Mouse (Mus musculus) gastrocnemius, postnatal 10 days (tissue): ENCODE measurements around the gene Cyp11a1. TPM values are rescaled to one million over a fixed set of nuclear protein-coding genes. Genes with fewer than 3 reads are reported as not detected.
A peak's percentile ranks its signal among the peaks of the same experiment; 100 is the strongest.

Source experiments
- DNase-seq: peaks from one replicate; pipeline ENCODE4 v3.0.0; 2021; ENCODE audit warnings: mixed read lengths
- long read RNA-seq, 2 experiments: library from polyadenylated mRNA; stranded (forward); transcript quantifications; one replicate each; pipeline ENCODE4 v2.0.0; 2021
- total RNA-seq, 2 experiments: library from RNA; stranded (reverse); gene quantifications; 2 replicates each; pipeline ENCODE4 v1.2.3; 2021

Cyp11a1 gene
- 1 to 10 TPM; 1.2 to 1.6 TPM for total RNA-seq
- long read RNA-seq, experiment 1, partial matches to known transcripts = 3 of 5 reads
- long read RNA-seq, experiment 1, other reads (novel, unspliced or antisense) = 0 of 5 reads
- long read RNA-seq, experiment 2, partial matches to known transcripts = 0 of 5 reads
- long read RNA-seq, experiment 2, other reads (novel, unspliced or antisense) = 1 of 5 reads

GRCm38 (mm10) chr9:58005753-58006461 lies at the start of gene Cyp11a1:
Gene Cyp11a1, plus strand, starts transcription at chr9:58006411.
- no peak for DNase-seq

DNA sequence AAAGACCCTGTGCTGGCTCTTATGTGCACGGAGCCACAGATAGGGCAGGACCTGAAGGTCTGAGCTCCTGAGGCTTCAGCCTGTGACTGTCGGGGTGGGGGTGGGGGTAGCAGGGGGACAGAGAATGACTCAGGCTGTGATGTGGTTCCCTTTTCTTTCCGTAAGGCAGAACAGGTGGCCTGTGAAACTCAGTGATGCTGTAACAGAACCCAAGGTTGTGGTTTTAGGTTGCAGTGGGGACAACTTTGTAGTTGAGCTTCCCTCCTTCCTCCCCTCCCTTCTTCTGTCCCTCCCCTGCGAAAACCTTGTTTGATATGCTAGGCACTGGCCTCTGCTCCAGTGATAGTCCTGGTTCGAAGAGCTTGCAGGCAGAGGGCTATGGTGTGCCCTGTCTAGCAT lies 49.4 kb upstream of the Cyp11a1 start:
- DNase-seq = no peak

DNA sequence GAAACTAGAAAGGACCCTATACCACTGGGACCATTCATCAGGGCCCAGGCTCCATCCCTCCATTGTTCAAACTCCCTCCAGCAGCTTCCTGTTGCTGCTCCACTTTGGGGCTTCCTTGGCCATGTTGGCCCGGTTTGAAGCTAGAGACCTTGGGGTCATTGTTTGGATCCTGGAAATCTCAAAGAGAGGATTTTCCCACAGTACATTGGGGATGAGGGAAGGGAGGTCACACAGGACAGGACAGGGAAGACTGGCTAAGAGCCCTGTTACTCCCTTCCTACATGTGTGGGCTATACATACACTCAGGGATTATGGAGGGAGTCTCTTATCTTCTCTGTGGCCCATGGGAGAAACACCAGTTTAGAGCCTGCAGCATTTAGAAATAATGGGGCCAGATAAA lies 47.6 kb upstream of the Cyp11a1 start:
- no peak for DNase-seq

GRCm38 (mm10) chr9:57959399-57959798 lies 46.8 kb upstream of the Cyp11a1 start:
- DNase-seq = no peak

DNA sequence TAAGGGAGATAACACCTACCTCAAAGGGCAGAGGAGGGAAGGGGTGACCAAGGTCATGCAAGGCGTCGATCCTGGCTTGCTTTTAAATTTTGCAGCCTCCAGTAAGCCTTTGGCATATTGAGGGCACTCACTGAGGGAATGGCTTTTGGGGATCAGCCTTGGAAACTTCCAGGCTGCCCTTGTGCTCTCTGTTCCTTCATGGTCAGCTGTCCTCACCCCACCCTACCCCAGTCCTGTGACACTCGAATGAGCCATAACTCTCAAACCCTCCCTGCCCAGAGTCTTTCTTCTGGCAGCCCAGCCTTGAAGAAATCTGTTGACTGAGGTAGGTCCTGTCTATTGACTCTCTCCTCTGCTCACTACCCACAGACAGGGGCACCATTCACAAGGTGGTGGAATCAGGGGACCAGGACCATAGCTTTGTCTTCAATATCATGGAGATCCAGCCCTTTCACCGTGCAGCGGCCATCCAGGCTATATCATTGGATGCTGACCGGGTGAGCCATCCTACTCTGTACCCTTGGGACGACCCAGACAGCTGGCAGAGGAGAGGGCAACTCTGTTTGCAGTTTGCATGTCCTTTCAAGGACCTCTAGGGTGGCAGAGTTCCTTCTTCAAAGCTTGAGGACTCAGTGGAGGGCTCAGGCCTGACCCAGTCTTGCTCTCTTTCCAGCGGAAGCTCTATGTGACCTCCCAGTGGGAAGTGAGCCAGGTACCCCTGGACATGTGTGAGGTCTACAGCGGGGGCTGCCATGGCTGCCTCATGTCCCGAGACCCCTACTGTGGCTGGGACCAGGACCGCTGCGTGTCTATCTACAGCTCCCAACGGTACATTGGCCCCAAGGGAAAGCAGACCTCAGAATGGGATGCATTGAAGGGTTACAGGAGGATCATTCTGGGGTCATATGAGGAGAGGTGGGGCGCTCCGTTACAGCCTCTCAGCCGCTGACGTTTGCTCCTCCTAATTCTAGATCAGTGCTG lies 46.0 kb upstream of the Cyp11a1 start:
- no peak for DNase-seq

DNA sequence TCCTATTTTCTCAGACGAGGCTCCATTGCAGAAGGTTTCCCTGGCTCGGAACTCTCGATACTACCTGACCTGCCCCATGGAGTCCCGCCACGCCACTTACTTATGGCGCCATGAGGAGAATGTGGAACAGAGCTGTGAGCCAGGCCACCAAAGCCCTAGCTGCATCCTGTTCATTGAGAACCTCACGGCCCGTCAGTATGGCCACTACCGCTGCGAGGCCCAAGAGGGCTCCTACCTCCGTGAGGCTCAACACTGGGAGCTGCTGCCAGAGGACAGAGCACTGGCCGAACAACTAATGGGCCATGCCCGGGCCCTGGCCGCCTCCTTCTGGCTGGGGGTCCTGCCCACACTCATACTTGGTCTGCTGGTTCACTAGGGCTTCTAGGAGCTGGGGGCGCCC lies 45.0 kb upstream of the Cyp11a1 start:
- no peak for DNase-seq

GRCm38 (mm10) chr9:57961863-57962778 lies 44.1 kb upstream of the Cyp11a1 start:
- DNase-seq = no peak

GRCm38 (mm10) chr9:57963249-57963997 lies 42.8 kb upstream of the Cyp11a1 start:
- DNase-seq = no peak

DNA sequence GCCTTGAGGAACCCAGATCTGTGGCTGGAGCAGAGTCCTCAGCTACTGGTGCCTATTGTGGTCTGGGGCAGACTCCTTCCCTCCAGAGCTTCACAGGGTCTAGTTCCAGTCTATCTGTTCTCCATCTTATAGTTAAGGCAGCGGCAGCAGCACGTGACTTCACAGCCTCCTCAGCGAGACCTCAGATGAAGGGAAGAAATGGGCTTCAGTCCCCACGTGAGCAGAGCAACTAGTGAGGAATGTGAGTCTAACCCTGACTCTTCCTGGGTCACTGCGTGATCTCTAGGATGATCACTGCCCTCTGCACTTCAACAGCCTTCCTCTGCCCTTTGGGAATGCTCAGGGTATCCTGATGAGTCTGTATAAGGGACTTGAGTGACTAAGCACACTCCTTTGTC lies 42.2 kb upstream of the Cyp11a1 start:
- DNase-seq = no peak

DNA sequence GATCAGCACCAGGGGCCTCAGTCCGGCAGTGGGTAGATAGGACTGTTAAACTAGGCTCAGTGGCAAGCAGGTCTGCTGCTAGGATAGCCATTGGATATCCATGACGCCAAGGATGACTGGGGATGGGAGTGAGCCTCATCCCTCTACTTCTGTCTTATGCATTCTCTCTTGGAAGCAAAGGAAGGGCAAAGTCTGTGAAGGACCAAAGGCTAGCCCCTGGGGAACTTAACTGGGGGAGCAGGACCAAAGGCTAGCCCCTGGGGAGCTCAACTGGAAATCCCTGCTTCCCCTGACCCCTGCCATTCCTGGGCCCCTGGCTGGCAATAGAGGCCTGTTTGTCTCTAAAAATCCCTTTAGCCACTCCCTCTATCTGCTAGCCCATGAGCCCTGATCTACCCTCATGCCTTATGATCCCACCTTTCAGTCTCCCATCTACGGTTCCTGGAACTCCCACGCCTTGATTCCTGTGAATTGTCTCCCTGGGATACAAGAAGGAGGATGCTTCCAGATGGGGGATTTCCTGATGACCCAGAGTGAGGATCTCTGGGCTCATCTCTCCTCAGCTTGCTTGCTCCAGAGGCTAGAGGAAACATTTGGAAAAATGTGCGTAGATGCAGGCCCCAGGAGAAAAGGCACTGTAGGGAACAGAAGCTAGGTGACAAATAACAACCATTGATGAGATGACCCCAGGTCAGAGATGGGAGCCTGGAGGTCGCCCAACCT lies 41.5 kb upstream of the Cyp11a1 start:
- no peak for DNase-seq

DNA sequence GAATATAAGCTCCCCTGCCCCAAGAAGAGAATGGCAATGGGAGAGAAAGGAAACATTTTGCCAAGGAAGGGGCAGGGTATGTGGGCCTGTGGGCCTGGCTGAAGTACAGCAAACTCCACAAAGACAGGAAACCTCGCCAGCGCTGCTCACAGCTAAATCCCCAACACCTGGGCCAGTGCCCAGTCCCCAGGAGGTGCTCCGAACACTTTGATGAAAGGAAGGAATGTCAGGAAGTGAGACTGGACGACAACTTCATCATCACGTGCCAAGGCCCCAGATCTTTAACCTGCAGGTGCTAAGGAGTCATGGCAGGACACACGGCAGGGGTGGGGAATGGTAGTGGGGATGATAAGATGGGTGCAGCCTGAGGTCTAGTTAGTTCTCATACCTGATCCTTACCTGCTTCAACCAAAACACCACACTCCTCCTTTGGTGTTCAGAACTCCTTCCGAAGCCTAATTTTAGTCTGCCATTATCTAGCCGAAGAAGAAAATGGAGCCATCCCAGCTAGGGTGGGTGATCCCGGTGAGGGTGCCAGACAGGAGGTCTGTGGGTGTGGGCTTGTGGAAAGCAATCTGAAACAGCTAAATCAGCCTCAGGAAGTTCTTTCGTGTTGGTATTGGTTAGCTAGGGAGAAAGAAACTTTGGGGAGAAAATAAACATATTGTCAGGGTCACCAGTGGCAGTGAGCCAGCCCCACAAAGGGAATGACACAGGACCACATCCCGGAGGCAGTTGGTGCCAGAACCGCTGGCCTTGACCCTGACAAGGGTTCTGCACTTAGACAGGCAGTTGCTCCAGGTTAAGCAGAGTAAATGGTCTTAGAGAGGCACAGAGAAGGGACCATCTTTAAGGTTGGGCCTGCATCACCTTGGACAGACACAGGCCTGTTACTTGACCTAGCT lies 40.7 kb upstream of the Cyp11a1 start:
- DNase-seq = no peak

DNA sequence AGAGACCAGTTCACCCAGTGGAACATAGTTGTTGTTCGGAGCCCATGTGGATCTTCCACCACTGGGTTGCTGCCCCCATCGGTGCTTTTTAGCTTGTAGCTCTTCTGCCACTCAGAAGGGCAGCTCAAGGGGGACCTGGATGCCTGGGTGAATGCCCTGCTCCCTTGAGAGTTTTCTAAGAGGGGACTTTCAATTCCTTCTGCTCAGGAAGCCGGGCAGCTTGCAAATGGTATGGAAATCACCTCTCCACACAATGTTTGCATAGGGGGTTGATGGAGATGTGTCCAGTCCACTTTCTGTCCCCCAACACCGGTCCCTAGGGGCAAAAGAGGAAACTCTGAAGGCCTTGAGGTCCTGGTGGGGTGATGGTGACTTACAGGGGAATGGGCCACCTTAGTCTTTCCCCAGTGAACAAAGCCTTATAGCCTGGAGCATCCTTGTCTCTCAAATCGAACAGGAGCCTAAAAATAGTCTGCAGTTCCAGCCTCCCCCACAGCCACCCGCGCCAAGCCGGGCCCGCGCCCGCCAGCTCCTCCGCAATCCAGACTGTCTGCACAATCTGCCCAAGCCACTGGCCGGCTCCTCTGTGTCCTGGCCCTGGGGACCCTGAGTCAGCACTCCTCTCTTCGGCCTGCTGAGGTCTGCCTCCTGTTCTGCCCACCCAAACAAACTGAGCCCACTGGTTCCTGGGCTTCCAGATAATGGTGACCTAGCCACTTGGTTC lies 38.8 kb upstream of the Cyp11a1 start:
- DNase-seq = peak; percentile 64

DNA sequence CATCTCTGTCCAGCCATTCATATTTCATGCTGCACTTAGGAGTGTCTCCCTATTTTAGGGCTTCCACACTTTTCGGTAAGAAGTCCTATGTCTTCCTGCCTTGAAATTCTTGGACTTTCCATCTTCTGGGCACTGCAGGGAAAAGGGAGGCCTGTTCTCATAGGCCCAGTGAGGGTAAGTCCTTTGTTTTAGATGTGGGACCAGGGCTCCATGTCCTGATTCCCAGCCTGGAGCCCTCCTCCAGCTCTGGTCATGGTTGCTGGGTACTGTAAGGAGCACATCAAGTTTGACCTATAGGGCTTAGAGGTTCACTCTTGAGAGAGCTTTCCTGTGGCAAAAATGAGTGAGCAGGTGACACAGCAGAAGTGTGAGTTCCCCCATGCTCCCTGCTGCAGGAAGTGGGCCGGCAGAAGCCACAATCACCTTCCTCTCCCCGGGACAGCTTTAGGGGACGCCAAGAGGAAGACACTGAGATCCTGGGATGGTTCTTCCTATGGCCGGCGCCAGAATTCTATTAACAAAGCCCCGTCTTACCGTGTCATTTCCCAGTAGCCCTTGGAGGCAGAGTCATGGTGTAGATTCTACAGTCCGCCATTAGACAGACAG lies 37.9 kb upstream of the Cyp11a1 start:
- no peak for DNase-seq

DNA sequence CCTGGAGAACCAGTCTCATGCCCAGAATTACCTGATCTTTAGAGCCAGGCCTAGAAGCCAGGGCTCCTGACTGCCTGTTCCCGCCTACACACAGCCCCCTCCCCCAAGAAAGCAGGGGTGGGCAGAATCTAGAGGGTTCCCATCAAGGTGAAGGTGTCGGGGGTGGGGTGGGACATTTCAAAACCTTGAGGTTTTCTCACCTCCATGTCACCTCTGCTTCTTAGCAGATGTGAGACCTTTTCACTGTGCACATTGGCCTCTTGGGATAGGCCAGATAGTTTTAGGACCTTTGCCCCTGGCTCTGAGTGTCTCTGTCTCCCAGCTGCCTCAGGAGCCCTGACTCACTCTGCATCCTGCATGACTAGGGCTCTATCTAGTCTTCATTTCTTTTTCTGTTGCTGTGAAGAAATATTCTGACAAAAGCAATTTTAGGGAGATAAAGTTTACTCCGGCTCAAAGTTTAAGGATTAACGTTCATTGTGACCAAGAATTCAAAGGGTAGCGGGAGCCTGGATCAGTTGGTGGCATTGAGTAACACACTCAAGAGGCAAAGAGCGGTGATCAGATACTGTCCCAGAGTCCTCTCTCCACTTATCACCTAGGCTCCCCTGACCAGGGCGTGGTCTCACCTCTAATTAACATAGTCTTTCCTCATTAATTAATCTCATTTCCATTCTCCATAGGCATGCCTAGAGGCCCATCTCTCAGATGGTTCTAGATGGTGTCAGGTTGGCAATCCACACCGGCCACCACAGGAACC lies 37.2 kb upstream of the Cyp11a1 start:
- DNase-seq = no peak

DNA sequence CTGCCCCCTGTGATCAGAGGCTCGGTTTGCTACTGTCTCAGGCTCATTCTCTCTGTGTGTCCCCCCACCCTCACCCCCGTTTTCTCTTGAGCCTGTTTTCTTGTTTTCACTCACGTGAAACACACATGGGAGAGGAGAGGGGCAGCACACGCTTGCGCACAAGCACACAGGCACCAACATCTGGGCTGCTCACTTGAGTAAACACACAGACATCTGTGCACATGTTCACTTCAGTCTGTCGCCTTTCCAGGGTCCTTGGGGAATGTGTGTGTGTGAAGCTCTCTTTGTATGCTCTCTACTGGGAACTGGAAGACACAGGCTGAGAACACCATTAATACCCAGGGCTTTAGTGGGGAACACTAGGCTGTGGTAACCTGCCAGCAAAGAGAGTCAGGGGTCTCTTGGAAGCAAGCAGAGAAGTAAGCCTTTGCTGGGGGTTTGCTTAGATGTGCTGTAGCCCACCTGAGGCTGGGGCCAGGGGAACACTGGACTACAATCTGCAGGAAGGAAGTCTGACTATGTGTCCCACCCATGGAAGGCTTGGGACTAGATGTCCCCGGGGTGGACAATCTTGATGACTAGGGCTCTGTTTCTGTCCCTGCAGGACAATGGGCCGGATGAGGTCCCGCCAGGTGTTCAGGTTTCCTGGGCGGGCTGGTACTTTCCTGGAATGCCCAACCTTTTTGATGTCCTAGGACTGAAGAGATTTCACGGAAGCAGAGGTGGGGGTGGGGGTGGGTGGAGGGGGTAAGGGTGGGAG lies 36.3 kb upstream of the Cyp11a1 start:
- DNase-seq = no peak

- DNase-seq = no peak
Measured at GRCm38 (mm10) chr9:57971413-57971812, 34.8 kb upstream of the Cyp11a1 start.

GRCm38 (mm10) chr9:57972141-57972591 lies 34.0 kb upstream of the Cyp11a1 start:
- no peak for DNase-seq
